Mouse (Mus musculus) cerebellum, adult 2 months (tissue): ENCODE measurements around the gene Maml3.

Experiments used
- CTCF ChIP-seq: fragments of 200-500 bp; IDR thresholded peaks from 2 replicates; pipeline ENCODE4 v1.5.1; 2011; ENCODE audit warnings: low read depth, mild to moderate bottlenecking, control low read depth, low read length, moderate library complexity, borderline replicate concordance; ENCODE audit not compliant: insufficient read depth
- POLR2A ChIP-seq: fragments of 200-500 bp; IDR thresholded peaks from 2 replicates; pipeline ENCODE4 v1.6.1; 2011; ENCODE audit warnings: low read length, control low read depth, borderline replicate concordance; ENCODE audit not compliant: insufficient read depth

- TF ChIP-seq POLR2A (no peak), CTCF (no peak)
Observed at GRCm38 (mm10) chr3:51672631-51673030, 432.2 kb downstream of the Maml3 start.
